9 mouse cellular contexts compared by ENCODE assay signal in genomic region chr6:87276941-87277340, GRCm38 (mm10). TPM values are rescaled to one million over a fixed set of nuclear protein-coding genes. Genes with fewer than 3 reads are reported as not detected.
DNase-seq lines count a peak whose midpoint lies in the region; ATAC-seq lines count a peak whose summit lies in the region.
"Had no signal": no experiment of that assay in that cellular context is flagged by ENCODE, and none has a peak within 500 bp of the region (broad histone marks: within the 10 kb centered on the region; RNA-seq: fewer than 3 reads in every experiment).

No protein-coding gene starts in this region.

- peak; percentile 51 for ATAC-seq in lung, embryonic 15.5 days (ENCODE audit: borderline replicate concordance, extremely low read depth, low FRiP score, low TSS enrichment)
- ATAC-seq in embryonic facial prominence, embryonic 14.5 days (ENCODE audit: low read depth), result no peak
- peak; percentile 46; the same call in 1 of the 2 replicates for ATAC-seq in neural tube, embryonic 14.5 days (ENCODE audit: low read depth)

- DNase-seq in gastrocnemius, postnatal 10 days, result peak; percentile 32
- DNase-seq in gastrocnemius, adult 8-10 months (ENCODE audit: low spot score in 2 of 2), result no peak
- no peak for DNase-seq in lung, postnatal 36 days
- no peak for DNase-seq in embryonic facial prominence, embryonic 14.5 days (ENCODE audit: low spot score)
- DNase-seq in thymus, postnatal 4 days, result no peak
- DNase-seq in cerebellum, adult 18-20 months, result no peak

- H3K4me3 ChIP-seq in lung, embryonic 15.5 days, result no peak overlapping the region
- no peak overlapping the region for H3K4me3 ChIP-seq in embryonic facial prominence, embryonic 14.5 days (ENCODE audit: low read depth, low read length)
- no peak overlapping the region for H3K4me3 ChIP-seq in neural tube, embryonic 14.5 days (ENCODE audit: low read depth, low read length)

- peaks cover 15% of the 10 kb centered on the region for H3K36me3 ChIP-seq in lung, embryonic 15.5 days
- H3K36me3 ChIP-seq in embryonic facial prominence, embryonic 14.5 days (ENCODE audit: control insufficient read depth, insufficient read depth, low read length), result peaks cover 36% of the 10 kb centered on the region
- H3K36me3 ChIP-seq in neural tube, embryonic 14.5 days (ENCODE audit: control insufficient read depth, insufficient read depth, low read length), result no peaks in the 10 kb centered on the region

- no peaks in the 10 kb centered on the region for H3K27me3 ChIP-seq in lung, embryonic 15.5 days
- no peaks in the 10 kb centered on the region for H3K27me3 ChIP-seq in embryonic facial prominence, embryonic 14.5 days (replicated peaks; ENCODE audit: control insufficient read depth, insufficient read depth, low read length)
- H3K27me3 ChIP-seq in neural tube, embryonic 14.5 days (ENCODE audit: control insufficient read depth, insufficient read depth, low read length), result no peaks in the 10 kb centered on the region

- 30% methylated on average over 7 of the region's 7 CpGs for WGBS in lung, embryonic 15.5 days
- WGBS in embryonic facial prominence, embryonic 14.5 days, result 80% methylated on average over 7 of the region's 7 CpGs
- WGBS in neural tube, embryonic 14.5 days, result 77% methylated on average over 7 of the region's 7 CpGs

- peaks cover 70% of the 10 kb centered on the region for H3K4me1 ChIP-seq in lung, embryonic 15.5 days
- peaks cover 26% of the 10 kb centered on the region for H3K4me1 ChIP-seq in embryonic facial prominence, embryonic 14.5 days (ENCODE audit: control insufficient read depth, insufficient read depth, low read length)
- peaks cover 9% of the 10 kb centered on the region; the same call in 1 of the 2 replicates for H3K4me1 ChIP-seq in neural tube, embryonic 14.5 days (ENCODE audit: control insufficient read depth, insufficient read depth, low read length)

- peak overlapping the region; percentile 85 for H3K27ac ChIP-seq in lung, embryonic 15.5 days
- H3K27ac ChIP-seq in embryonic facial prominence, embryonic 14.5 days (replicated peaks; ENCODE audit: low read depth, low read length), result peak overlapping the region; percentile 25; the same call in 1 of the 2 replicates
- H3K27ac ChIP-seq in neural tube, embryonic 14.5 days (ENCODE audit: low read depth, low read length), result no peak overlapping the region; the same call in 1 of the 2 replicates
- H3K27ac ChIP-seq: liver, embryonic 14.5 days had no signal

- H3K4me2 ChIP-seq in lung, embryonic 15.5 days, result peak overlapping the region; percentile 14
- no peak overlapping the region for H3K4me2 ChIP-seq in embryonic facial prominence, embryonic 14.5 days (ENCODE audit: low read depth, low read length)
- H3K4me2 ChIP-seq in neural tube, embryonic 14.5 days (ENCODE audit: low read depth, low read length), result no peak overlapping the region

- H3K9ac ChIP-seq in lung, embryonic 15.5 days, result no peak overlapping the region
- H3K9ac ChIP-seq in embryonic facial prominence, embryonic 14.5 days (ENCODE audit: low read depth, low read length), result no peak overlapping the region
- H3K9ac ChIP-seq in neural tube, embryonic 14.5 days (replicated peaks; ENCODE audit: low read depth, low read length), result no peak overlapping the region
- H3K9ac ChIP-seq: liver, embryonic 14.5 days had no signal

- H3K9me3 ChIP-seq in lung, embryonic 15.5 days, result no peaks in the 10 kb centered on the region
- H3K9me3 ChIP-seq in embryonic facial prominence, embryonic 14.5 days (ENCODE audit: control insufficient read depth, low read length), result peaks cover 5% of the 10 kb centered on the region
- no peaks in the 10 kb centered on the region for H3K9me3 ChIP-seq in neural tube, embryonic 14.5 days (ENCODE audit: control insufficient read depth, low read length)

RNA-seq across cellular contexts. Expression of gene Antxr1, which starts 58.7 kb away (rescaled TPM):
- 10 to 100 TPM; 46.8 to 61.4 TPM for total RNA-seq in gastrocnemius, postnatal 10 days (2021)
- total RNA-seq in gastrocnemius, adult 8-10 months (2022), result 1 to 10 TPM; 3.6 to 7.0 (median 5.2) TPM
- polyA plus RNA-seq in lung, embryonic 15.5 days (2015; fragmentation: Nextera tagmentation; extraction: Ambion mirVana), result 12.0 and 13.6 TPM in 2 replicates
- polyA plus RNA-seq in embryonic facial prominence, embryonic 14.5 days (2014; fragmentation: Nextera tagmentation; extraction: Ambion mirVana), result 28.6 and 29.1 TPM in 2 replicates
- polyA plus RNA-seq in neural tube, embryonic 14.5 days (2014; fragmentation: Nextera tagmentation; extraction: Ambion mirVana), result 6.3 and 6.5 TPM in 2 replicates
